Mouse (Mus musculus) neural tube, embryonic 10.5 days (tissue): ENCODE results near the gene Zfp988.
"Not testable (repeated sequence)": the region's sequence is repeated elsewhere in the genome, so short reads cannot be mapped to it uniquely, and the experiment has no call there.

ENCODE experiments used
- DNase-seq: peaks from one replicate; pipeline ENCODE4 v3.0.0-alpha.2; 2017; ENCODE audit warnings: low spot score; ENCODE audit errors: extremely low spot score

Zfp988 gene

DNA sequence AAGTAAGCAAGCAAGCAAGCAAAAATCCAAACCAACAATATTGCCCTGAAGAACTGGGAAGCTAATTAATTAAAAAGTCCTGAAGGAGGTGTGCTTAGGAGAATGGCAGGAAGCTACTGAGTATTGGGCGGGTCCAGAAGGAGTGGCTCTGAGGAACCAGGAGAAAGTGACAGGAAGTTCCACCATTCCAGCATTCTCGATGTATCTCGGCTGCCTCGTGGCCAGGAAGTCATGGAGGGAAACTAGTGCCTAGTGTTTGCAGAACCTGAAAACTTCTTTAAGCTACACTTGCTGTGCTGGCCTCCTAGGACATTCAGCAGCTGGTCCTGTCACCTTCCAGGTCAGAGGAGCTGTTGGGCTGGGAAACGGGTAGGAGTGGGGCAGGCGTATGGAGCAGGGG is at the start of gene Zfp988:
Gene Zfp988 (plus strand): TSS at position 239 of the 400 bp plus-strand sequence.
- DNase-seq, result not testable (repeated sequence)

DNA sequence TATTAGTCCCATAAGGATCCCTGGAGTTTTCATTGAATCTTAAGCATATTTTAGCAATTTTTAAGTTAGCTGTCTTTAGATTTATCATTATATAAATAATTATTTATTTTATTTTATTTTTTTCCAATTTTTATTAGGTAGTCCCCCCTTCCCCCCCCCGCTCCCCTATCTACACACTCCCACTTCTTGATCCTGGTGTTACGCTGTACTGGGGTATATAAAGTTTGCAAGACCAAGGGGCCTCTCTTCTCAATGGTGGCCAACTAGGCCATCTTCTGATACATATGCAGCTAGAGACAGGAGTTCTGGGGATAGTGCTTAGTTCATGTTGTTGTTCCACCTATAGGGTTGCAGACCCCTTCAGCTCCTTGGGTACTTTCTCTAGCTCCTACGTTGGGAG is 42.8 kb upstream of the Zfp988 start:
- not testable (repeated sequence) for DNase-seq

DNA sequence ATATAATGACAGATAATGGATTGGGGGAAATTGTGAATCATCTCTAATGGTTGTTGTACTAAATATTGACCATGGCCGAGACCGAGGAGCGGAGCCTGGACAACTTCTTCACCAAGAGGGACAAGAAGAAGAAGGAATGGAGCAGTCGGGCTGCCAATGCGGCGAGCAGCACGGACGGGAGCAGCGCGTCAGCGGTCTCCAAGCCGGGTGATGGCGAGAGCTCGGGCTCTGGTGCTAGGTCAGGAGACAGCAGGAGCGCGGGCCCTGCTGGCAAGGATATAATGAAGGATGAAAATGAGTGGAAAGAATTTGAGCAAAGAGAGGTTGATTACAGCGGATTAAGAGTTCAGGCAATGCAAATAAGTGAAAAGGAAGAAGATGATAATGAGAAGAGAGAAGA is 38.2 kb upstream of the Zfp988 start:
- DNase-seq, result not testable (repeated sequence)

DNA sequence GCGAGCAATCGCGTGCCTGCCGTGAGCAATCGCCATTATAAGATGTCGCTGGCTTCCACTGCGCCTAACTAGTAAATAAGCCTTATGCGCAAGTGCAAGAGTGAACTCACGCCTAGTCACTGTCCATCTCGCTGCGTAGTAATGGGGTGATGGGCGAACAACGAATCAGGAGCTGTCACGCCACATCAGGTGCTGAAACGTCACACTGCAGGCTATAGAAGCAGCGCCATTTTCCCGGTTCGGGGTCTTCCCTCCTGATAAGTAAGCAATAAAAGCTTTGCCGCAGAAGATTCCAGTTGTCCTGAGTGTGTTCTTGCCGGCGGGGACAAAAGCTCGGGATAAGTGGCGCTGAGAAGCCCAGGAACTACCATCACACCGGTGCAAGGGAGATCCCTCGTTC is 36.7 kb upstream of the Zfp988 start:
- not testable (repeated sequence) for DNase-seq

DNA sequence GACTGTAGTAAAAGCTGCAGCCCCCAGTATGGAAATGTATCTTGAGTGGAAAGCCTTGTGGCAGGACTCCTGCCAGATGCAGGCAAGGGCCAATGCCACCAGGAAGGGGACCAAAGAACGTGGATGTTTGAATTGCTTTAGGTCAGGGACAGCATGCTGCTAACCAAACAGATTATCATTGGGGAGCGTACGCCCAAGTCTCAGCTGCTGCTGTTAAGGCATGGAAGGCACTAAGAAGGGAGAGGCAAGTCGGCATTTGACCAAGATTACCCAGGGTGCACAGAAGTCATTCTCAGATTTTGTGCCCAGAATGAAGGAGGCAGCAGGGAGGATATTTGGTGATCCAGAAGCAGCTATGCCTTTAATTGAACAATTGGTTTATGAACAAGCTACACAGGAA is 35.4 kb upstream of the Zfp988 start:
- not testable (repeated sequence) for DNase-seq

DNA sequence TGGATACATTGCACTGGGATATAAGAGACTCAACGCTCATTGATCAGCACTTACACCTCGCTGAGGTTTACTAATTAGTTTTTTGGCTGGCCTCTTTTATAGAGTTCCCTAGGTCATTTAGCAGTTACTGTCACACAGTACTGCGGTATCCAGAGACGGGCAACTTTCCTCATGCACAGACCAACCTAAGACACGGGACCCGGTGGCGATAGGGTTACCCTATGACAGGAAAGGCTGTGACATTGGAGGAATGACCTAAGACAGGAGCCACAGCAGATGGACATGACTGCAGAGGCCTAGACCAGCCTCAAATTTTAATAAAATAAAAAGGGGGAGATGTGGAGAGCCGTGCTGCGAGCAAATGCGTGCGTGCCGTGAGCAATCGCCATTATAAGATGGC is 33.9 kb upstream of the Zfp988 start:
- not testable (repeated sequence) for DNase-seq

DNA sequence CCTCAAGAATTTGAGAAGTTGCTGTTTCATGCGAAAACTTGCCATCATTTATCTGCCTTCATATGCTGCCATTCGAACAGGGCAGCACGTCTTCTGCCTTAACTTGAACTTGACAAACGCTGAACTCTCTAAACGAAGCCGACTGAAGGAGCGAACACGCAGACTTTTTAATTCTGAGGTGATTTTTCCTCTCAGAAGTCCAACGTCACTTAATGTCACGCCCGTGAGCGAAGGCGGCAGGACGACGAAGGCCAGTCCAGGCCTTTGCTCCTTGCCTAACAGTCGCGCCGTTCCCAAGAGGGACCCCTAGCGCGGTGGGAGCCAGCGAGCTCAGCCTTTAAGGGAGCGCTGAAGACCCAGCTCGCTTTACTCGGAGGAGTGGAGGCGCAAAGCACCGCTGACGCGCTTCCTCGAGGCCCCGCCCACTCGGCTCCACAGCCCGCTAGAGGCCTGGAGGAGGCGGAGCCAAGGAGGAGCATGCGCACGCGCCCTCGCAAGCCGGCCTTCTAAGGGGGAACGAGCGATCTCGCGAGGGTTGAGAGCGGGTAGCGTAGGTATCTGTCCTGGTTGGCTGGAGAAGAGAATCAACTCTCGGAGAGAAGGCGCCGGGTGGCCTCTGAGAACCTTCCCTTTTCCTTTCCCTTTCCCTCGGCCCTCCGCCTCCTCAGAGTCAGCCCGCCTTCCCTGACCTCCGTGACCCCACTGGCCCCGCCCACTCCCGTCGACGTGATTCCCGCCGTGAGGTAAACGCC is 30.3 kb upstream of the Zfp988 start:
- peak; percentile 28 for DNase-seq

DNA sequence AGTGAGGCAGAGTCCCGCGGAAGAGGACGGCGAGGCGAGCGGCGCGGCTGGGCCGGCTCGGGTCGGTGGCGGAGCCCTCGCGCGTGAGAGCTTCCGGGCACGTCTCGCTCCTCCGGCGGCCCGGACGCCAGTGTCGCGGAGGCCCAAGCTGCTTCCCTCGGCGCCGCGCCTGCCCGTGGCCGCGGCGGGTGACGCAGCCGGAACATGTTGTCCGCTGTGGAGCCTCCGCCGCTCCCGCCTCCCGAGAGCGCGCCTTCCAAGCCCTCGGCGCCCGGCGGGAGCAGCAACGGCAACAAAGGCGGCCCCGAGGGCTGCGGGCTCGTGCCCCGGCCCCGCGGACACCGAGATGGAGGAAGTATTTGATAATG is 29.7 kb upstream of the Zfp988 start:
- DNase-seq, result peak; percentile 13

DNA sequence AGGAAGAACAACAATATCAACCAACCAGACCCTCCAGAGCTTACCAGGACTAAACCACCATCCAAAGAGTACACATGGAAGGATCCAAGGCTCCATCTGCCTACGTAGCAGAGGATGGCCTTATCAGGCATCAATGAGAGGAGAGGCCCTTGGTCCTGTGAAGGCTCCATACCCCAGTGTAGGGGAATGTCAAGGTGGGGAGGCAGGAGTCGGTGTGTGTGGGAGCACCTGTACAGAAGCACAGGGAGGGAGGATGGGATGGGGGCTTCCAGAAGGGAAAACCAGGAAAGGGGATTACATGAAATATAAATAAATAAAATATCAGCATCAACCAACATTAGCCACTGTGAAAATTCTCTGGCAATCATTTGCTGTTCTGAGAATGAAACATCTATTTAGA is 25.1 kb upstream of the Zfp988 start:
- DNase-seq, result not testable (repeated sequence)

DNA sequence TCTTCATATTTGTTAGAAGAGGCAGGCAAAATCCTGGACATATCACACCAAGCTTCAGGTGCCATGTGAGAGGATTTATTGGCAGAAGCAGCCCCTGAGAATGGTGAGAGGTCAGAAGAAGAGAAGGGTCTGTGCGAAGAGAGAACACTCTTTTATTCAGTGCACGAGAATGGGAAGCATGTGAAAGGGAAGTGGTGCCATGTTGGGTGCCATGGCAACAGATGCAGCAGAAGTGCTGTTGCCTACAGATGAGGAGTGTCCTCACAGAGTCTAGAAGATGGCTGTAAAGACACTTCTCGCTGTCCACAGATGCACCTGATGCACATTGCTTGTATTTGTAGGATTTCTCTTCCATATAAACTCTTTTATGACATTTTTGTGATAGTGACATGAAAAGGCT is 6.9 kb upstream of the Zfp988 start:
- DNase-seq, result not testable (repeated sequence)

DNA sequence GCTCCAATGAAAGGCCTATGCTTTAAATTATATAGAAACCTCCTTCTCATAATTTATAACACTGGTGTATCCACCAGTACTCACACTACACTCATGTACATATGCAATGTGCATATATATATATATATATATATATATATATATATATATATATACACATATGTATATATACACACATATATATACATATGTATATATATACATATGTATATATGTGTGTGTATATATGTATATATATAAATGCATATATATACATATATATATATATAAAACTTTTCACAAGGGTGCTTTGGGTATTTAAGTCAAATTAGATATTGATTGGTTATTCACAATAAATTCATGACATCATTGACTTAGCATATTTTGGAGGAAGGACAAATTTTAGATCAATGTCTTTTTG is 3.1 kb upstream of the Zfp988 start:
- not testable (repeated sequence) for DNase-seq

DNA sequence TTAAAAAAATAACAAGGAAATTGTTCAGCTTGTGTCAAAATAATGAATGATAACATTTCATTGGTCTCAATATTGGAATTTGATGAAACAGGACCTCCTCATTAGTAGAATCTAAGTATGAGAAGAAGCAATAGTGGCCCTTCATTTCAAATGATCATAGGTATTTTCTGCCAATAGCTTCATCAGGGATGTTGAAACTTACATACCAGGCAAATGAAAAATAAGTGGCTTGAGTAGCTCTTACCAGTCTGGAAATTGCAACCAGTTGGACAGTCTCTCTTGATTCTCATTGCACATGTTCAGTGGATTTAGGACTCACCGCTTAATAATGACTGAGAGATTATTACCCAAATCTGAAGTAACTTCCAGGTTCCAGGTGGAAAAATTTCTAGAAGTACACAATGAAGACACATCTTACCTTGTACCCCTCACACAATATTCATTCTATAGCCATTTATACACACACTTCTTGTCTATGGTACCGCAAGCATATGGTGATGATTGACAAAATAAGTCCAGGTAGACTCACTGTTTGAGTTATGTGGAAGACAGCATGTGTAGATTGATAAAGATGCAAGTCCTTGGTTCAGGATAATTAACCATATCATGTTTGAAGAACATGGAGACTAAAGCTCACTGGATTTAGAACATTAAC is 29.7 kb downstream of the Zfp988 start:
- not testable (repeated sequence) for DNase-seq

DNA sequence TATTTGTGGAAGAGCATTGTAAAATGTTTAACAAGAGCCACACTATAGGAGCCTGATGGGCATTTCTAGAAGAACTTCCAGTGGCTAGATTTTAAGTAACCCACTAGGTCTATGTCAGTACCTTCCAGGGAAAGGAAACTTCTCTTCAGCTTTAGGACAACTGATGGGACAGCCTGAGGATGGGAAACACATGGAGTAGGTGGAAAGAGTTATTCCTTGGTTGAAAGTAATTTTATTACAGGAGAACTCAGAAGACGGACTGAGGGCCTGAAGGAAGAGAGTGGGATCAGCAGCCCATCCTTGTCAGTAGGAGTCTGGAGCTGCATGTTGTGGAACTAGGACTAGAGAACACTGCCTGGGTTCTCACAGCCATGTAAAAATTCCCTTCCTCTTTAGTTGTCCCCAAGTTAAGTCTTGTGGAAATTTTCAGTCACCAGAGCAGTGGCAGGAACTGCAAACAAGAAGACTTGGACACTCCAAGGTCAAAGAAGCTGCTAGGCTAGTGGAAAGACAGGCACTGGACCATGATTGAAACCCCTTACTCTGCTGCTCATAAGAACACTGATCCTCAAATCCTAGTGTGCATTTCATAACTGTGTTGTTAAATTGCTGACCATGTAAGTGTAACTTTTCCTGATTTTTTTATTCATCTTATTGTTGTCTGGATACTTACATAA is 30.4 kb downstream of the Zfp988 start:
- DNase-seq, result not testable (repeated sequence)

DNA sequence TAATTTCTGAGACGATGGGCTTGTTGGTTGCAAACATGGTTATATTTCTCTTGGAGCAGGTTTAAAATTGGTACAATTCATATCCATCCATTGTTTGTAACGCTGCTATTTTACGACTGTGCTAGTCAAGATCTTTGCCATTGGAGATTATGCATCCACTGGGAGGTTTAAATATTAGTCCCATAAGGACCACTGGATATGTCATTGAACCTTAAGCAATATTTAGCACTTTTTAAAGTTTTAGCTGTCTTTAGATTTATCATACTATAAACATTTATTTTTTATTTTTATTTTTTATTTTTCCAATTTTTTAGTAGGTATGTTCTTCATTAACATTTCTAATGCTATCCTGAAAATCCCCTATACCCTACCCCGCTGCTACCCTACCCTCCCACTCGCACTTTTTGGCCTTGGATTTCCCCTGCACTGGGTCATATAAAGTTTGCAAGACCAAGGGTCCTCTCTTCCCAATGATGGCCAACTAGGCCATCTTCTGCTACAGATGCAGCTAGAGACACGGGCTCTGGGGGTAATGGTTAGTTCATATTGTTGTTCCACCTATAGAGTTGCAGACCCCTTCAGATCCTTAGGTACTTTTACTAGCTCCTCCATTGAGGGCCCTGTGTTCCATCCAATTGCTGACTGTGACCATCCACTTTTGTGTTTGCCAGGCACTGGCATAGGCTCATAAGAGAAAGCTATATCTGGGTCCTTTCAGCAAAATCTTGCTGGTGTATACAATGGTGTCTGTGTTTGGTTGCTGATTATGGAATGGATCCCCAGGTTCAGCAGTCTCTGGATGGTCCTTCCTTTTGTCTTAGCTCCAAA is 31.1 kb downstream of the Zfp988 start:
- DNase-seq, result not testable (repeated sequence)

DNA sequence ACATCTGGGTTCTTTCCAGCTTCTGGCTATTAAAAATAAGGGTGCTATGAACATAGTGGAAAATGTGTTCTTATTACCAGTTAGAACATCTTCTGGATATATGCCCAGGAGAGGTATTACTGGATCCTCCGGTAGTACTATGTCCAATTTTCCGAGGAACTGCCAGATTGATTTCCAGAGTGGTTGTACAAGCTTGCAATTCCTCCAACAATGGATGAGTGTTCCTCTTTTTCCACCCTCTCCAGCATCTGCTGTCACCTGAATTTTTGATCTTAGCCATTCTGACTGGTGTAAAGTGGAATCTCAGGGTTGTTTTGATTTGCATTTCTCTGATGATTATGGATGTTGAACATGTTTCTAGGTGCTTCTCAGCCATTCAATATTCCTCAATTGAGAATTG is 32.0 kb downstream of the Zfp988 start:
- not testable (repeated sequence) for DNase-seq

DNA sequence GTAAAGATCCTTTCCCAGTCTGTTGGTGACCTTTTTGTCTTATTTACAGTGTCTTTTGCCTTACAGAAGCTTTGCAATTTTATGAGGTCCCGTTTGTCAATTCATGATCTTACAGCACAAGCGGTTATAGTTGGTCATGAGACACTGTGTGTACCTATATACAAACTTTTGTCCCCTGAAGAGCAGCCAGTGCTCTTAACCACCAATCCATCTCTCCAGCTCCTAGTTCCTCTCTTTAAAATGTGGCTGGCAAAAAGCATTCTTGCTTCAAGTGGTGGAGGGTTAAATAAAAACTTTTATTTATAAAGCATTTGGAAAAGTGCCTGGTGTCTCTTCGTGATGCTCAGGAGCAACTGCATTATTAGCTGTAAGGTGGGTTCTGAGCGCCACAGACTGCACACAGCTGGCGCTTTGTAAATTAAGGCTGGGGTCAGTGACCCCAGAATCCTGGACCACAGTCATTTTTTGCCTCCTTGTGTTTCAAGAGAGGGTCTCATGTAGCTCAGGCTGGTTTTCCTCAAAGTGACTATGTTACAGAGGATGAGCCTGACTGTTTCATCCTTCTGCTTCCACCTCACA is 32.6 kb downstream of the Zfp988 start:
- DNase-seq, result no peak

DNA sequence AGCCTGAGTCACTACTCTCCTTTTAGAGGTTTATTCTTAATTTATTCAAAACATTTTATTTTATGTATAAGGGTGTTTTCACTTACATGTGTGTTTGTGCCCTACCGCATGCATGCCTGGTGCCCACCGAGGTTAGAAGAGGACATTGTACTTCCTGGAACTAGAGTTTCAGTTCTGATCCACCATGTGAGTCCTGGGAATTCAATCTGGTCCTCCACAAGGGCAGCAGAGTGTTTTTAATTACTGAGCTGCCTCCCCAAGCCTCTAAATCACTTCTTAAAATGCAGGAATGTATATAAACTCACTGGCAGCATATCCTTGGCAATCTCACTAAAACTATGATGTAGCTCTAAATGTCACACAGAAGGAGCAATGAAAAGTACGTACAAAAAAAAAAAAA is 33.2 kb downstream of the Zfp988 start:
- DNase-seq, result not testable (repeated sequence)

DNA sequence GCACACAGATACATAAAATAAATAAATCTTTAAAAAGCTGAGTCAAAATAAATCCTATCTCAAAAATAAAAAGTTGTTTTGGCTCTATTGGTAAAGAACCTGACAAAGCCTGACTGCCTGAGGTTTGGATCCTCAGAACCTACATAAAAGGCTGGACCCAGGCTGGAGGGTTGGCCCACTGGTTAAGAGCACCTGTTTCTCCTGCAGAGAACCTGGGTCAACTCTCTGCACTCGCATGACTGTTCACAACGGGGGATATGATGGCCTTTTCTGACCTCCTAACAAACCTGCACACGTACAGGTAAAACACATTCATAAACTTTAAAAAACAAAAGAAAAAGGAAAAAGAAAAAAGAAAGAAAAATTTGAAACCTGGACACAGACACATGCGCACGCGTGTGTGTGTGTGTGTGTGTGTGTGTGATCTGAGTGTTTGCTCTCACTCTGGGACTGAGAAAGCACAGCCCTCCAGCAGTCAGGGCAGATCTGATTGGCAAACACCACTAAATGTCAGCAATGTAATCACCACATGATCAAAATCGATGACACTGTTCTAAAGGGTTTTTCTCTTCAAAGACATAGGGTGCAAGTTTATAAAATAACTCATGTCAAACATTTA is 34.2 kb downstream of the Zfp988 start:
- not testable (repeated sequence) for DNase-seq

DNA sequence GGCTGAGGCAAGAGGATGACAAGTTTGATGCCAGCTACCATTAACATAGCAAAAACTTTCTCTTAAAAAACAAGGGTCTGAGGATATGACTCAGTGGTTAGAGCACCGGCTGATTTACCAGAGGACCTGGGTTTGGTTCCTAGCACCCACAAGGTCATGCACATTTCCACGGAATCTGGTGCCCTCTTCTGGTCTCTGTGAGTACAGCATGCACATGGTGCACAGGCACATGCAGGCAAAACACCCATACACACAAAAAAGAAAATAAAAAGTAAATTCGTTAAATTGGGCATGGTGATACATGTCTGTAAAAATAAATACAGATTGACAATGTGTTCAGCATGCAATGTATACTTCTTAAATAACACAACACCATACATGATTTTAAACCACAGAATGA is 34.8 kb downstream of the Zfp988 start:
- not testable (repeated sequence) for DNase-seq

DNA sequence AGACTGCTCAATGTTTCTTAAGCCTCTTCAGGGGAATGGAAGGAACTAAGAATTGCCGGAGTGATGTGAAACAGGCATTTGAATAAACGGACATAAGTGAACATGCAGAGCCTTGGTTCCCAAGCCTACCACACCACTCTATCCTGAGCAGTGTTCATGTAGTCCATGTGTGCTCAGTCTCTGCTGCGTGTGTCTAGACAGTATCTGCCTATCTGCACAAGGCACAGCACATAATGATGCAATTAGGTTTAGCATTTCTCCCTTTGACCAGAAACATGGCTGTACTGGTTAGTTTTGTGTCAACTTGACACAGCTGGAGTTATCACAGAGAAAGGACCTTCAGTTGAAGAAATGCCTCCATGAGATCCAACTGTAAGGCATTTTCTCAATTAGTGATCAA is 35.4 kb downstream of the Zfp988 start:
- DNase-seq, result not testable (repeated sequence)
